Mouse (Mus musculus): Measurements from ENCODE around the gene Crip2. TPM values are rescaled to one million over a fixed set of nuclear protein-coding genes. Genes with fewer than 3 reads are reported as not detected.

Gene Crip2
- polyA plus RNA-seq, 1 experiment from 2014 or later, result 72.7 TPM

Other genes starting within 250 kb of the Crip2 start
- 3.5 and 5.7 TPM in 2 replicates for gene Jag2, start 210.5 kb upstream of the Crip2 start, polyA plus RNA-seq (2014; fragmentation: Nextera tagmentation; extraction: Ambion mirVana)
- gene Nudt14, start 198.1 kb upstream of the Crip2 start, polyA plus RNA-seq (2014; fragmentation: Nextera tagmentation; extraction: Ambion mirVana), result 75.8 and 83.4 TPM in 2 replicates
- 19.0 and 19.7 TPM in 2 replicates for gene Btbd6, start 163.8 kb upstream of the Crip2 start, polyA plus RNA-seq (2014; fragmentation: Nextera tagmentation; extraction: Ambion mirVana)
- 48.5 and 50.8 TPM in 2 replicates for gene Brf1, start 139.5 kb upstream of the Crip2 start, polyA plus RNA-seq (2014; fragmentation: Nextera tagmentation; extraction: Ambion mirVana)
- gene Pacs2, start 125.7 kb upstream of the Crip2 start, polyA plus RNA-seq (2014; fragmentation: Nextera tagmentation; extraction: Ambion mirVana), result 9.8 and 11.6 TPM in 2 replicates
- gene Tex22, start 65.7 kb upstream of the Crip2 start, polyA plus RNA-seq (2014; fragmentation: Nextera tagmentation; extraction: Ambion mirVana), result not detected in 2 replicates
- 18.7 and 20.7 TPM in 2 replicates for gene Mta1, start 42.0 kb upstream of the Crip2 start, polyA plus RNA-seq (2014; fragmentation: Nextera tagmentation; extraction: Ambion mirVana)
- gene Crip1, start 6.1 kb downstream of the Crip2 start, polyA plus RNA-seq (2014; fragmentation: Nextera tagmentation; extraction: Ambion mirVana), result 63.5 and 72.1 TPM in 2 replicates
- gene Tedc1, start 16.2 kb downstream of the Crip2 start, polyA plus RNA-seq (2014; fragmentation: Nextera tagmentation; extraction: Ambion mirVana), result 26.4 and 27.4 TPM in 2 replicates
- 5.7 and 8.9 TPM in 2 replicates for gene Tmem121, start 45.7 kb downstream of the Crip2 start, polyA plus RNA-seq (2014; fragmentation: Nextera tagmentation; extraction: Ambion mirVana)

Measured in embryonic facial prominence, embryonic 11.5 days (tissue).